Mouse (Mus musculus) frontal cortex, adult (tissue): Measurements from ENCODE around the gene Lrfn5.

ENCODE experiments used
- ATAC-seq: cut with Nextera tagmentation; 2 replicates; pipeline ENCODE4 v1.9.2; 2017; ENCODE audit warnings: mild to moderate bottlenecking, moderate library complexity, mixed read lengths; ENCODE audit not compliant: low TSS enrichment

The Lrfn5 gene

GRCm38 (mm10) chr12:61522829-61523370 is at the start of gene Lrfn5:
Gene Lrfn5 (plus strand): TSS chr12:61523150.
- ATAC-seq, result peak; percentile 48

GRCm38 (mm10) chr12:61521501-61522147 is 1.3 kb upstream of the Lrfn5 start:
- ATAC-seq, result peak; percentile 10

- ATAC-seq, result no peak
Observed at GRCm38 (mm10) chr12:61522148-61522828, 662 bp upstream of the Lrfn5 start.

GRCm38 (mm10) chr12:61523631-61524182 is 757 bp downstream of the Lrfn5 start:
- ATAC-seq, result 0 out of 2 replicates have a peak, but pooled peaks have one; percentile 4

GRCm38 (mm10) chr12:61524183-61524651 is 1.3 kb downstream of the Lrfn5 start:
- peak; percentile 21; the same call in 1 of the 2 replicates for ATAC-seq

GRCm38 (mm10) chr12:61526199-61526598 is 3.2 kb downstream of the Lrfn5 start:
- ATAC-seq, result peak; percentile 72

GRCm38 (mm10) chr12:61579949-61580348 is 57.0 kb downstream of the Lrfn5 start:
- no peak for ATAC-seq

- ATAC-seq, result no peak
Observed at GRCm38 (mm10) chr12:61600305-61600704, 77.4 kb downstream of the Lrfn5 start.

- ATAC-seq, result no peak
Observed at GRCm38 (mm10) chr12:61607871-61608270, 84.9 kb downstream of the Lrfn5 start.

GRCm38 (mm10) chr12:61610081-61610480 is 87.1 kb downstream of the Lrfn5 start:
- no peak for ATAC-seq

GRCm38 (mm10) chr12:61624532-61624931 is 101.6 kb downstream of the Lrfn5 start:
- no peak for ATAC-seq

GRCm38 (mm10) chr12:61654380-61654779 is 131.4 kb downstream of the Lrfn5 start:
- ATAC-seq, result no peak

- peak; percentile 62; the same call in 1 of the 2 replicates for ATAC-seq
Observed at GRCm38 (mm10) chr12:61723158-61723557, 200.2 kb downstream of the Lrfn5 start.

- ATAC-seq, result peak; percentile 94
Observed at GRCm38 (mm10) chr12:61807073-61807605, 284.2 kb downstream of the Lrfn5 start.

- ATAC-seq, result no peak
Observed at GRCm38 (mm10) chr12:61823601-61824000, 300.7 kb downstream of the Lrfn5 start.

GRCm38 (mm10) chr12:61826311-61826710 is 303.4 kb downstream of the Lrfn5 start:
- ATAC-seq, result no peak

GRCm38 (mm10) chr12:61842599-61843291 is 319.8 kb downstream of the Lrfn5 start:
- no peak for ATAC-seq

- ATAC-seq, result no peak
Observed at GRCm38 (mm10) chr12:61854183-61854582, 331.2 kb downstream of the Lrfn5 start.
